Mouse (Mus musculus): ENCODE measurements around the gene Smok3c. TPM values are rescaled to one million over a fixed set of nuclear protein-coding genes. Genes with fewer than 3 reads are reported as not detected.
"Not testable (repeated sequence)": the region's sequence is repeated elsewhere in the genome, so short reads cannot be mapped to it uniquely, and the experiment has no call there.

Smok3c gene
- total RNA-seq, 2 experiments from 2014 or later: not detected

- no peak for DNase-seq (ENCODE audit: low spot score in 2 of 2)
These were observed 41.5 kb downstream of the Smok3c start for GRCm38 (mm10) chr5:138094474-138094873.

- no peak for DNase-seq (ENCODE audit: low spot score in 2 of 2)
These were observed 52.0 kb downstream of the Smok3c start for GRCm38 (mm10) chr5:138104976-138105375.

GRCm38 (mm10) chr5:138107130-138107529 is 54.1 kb downstream of the Smok3c start:
- no peak for DNase-seq (ENCODE audit: low spot score in 2 of 2)

- DNase-seq (ENCODE audit: low spot score in 2 of 2): not testable (repeated sequence)
These were observed 56.9 kb downstream of the Smok3c start for GRCm38 (mm10) chr5:138109847-138110396.

Other genes with a start within 250 kb of the Smok3c start
- gene Pilra, start 216.9 kb upstream of the Smok3c start, total RNA-seq (2021): 1 to 10 TPM; 3.1 to 5.5 TPM
- gene Pilrb1, start 195.1 kb upstream of the Smok3c start, total RNA-seq (2021): 1 to 10 TPM; 2.9 to 3.6 TPM
- 1 to 10 TPM; 2.8 to 3.4 TPM for gene Pilrb2, start 181.4 kb upstream of the Smok3c start, total RNA-seq (2021)
- 1 to 10 TPM in 1 of 2 experiments, under 1 TPM in 1; 0.17 to 3.0 TPM for gene Cyp3a13, start 131.6 kb upstream of the Smok3c start, total RNA-seq (2021)
- 1 to 10 TPM; 2.3 to 2.4 TPM for gene Gjc3, start 90.1 kb upstream of the Smok3c start, total RNA-seq (2021)
- gene Azgp1, start 71.7 kb upstream of the Smok3c start, total RNA-seq (2021): 10 to 100 TPM in 1 of 2 experiments, 1 to 10 TPM in 1; 1.1 to 55.2 TPM
- gene Smok3a, start 31.9 kb upstream of the Smok3c start, total RNA-seq (2021): not detected
- gene Smok3b, start 31.8 kb upstream of the Smok3c start, total RNA-seq (2021): not detected
- gene Zkscan1, start 31.9 kb downstream of the Smok3c start, total RNA-seq (2021): 10 to 100 TPM; 49.4 to 53.5 TPM
- 10 to 100 TPM; 26.2 to 26.6 TPM for gene Zscan21, start 63.7 kb downstream of the Smok3c start, total RNA-seq (2021)
- 10 to 100 TPM; 19.5 to 21.6 TPM for gene Zfp113, start 102.5 kb downstream of the Smok3c start, total RNA-seq (2021)
- gene Cops6, start 107.9 kb downstream of the Smok3c start, total RNA-seq (2021): 100 to 1,000 TPM; 145 to 147 TPM
- 10 to 100 TPM; 46.0 to 47.2 TPM for gene Ap4m1, start 118.8 kb downstream of the Smok3c start, total RNA-seq (2021)
- gene Mcm7, start 119.2 kb downstream of the Smok3c start, total RNA-seq (2021): 100 to 1,000 TPM; 102 to 116 TPM
- gene Taf6, start 134.3 kb downstream of the Smok3c start, total RNA-seq (2021): 10 to 100 TPM; 35.6 to 39.2 TPM
- 10 to 100 TPM; 29.9 to 31.1 TPM for gene Cnpy4, start 134.3 kb downstream of the Smok3c start, total RNA-seq (2021)
- 10 to 100 TPM in 1 of 2 experiments, 1 to 10 TPM in 1; 9.9 to 10.2 TPM for gene Mblac1, start 141.1 kb downstream of the Smok3c start, total RNA-seq (2021)
- under 1 TPM; 0.70 to 0.85 TPM for gene Nxpe5, start 172.7 kb downstream of the Smok3c start, total RNA-seq (2021)
- 10 to 100 TPM; 65.5 to 69.9 TPM for gene Lamtor4, start 202.3 kb downstream of the Smok3c start, total RNA-seq (2021)
- gene BC037034, start 210.8 kb downstream of the Smok3c start, total RNA-seq (2021): 10 to 100 TPM; 27.3 to 28.1 TPM
- gene Gal3st4, start 219.6 kb downstream of the Smok3c start, total RNA-seq (2021): under 1 TPM; 0.54 to 0.64 TPM
- gene Gm43720, start 226.8 kb downstream of the Smok3c start, total RNA-seq (2021): not detected
- 1 to 10 TPM; 3.5 to 6.7 TPM for gene Gpc2, start 226.8 kb downstream of the Smok3c start, total RNA-seq (2021)
- gene Stag3, start 227.0 kb downstream of the Smok3c start, total RNA-seq (2021): 1 to 10 TPM in 1 of 2 experiments, under 1 TPM in 1; 0.53 to 1.5 TPM

Measured in adrenal gland, postnatal 4 days (tissue).